Mouse (Mus musculus): ENCODE results near the gene Dnajc14. TPM values are rescaled to one million over a fixed set of nuclear protein-coding genes. Genes with fewer than 3 reads are reported as not detected.

Gene Dnajc14
- polyA plus RNA-seq, 1 experiment from 2014 or later: 48.1 TPM

GRCm38 (mm10) chr10:128823821-128824220, 20.0 kb downstream of the Dnajc14 start:
- 98% methylated on average over 9 of the region's 9 CpGs for WGBS
- no peak for DNase-seq (ENCODE audit: low spot score)
- no peaks in the 10 kb centered on the region for H3K27me3 ChIP-seq (ENCODE audit: insufficient read depth, poor library complexity, severe bottlenecking)
- H3K4me3 ChIP-seq: no peak overlapping the region
- no peak overlapping the region for H3K27ac ChIP-seq
- peaks cover 28% of the 10 kb centered on the region for H3K36me3 ChIP-seq
- no peaks in the 10 kb centered on the region for H3K9me3 ChIP-seq
- peaks cover 16% of the 10 kb centered on the region for H3K4me1 ChIP-seq

DNA sequence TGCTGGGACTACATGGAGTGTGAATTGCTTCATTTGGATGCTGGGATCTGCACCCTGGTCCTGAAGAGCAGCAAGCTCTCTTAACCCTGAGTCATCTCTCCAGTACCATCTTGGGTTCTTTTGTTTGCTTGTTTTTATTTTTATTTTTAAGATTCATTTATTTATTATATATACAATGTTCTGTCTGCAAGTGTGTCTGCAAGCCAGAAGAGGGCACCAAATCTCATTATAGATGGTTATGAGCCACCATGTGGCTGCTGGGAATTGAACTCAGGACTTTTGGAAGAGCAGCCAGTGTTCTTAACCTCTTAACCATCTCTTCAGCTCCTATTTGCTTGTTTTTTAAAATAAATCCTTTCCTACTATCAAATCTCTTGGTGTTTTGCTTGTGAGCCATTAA, 33.5 kb downstream of the Dnajc14 start:
- Histone ChIP-seq H3K36me3 (peaks cover 91% of the 10 kb centered on the region), H3K4me1 (no peaks in the 10 kb centered on the region), H3K9me3 (no peaks in the 10 kb centered on the region), H3K27me3 (ENCODE audit: insufficient read depth, poor library complexity, severe bottlenecking) (no peaks in the 10 kb centered on the region), H3K27ac (no peak overlapping the region), H3K4me3 (no peak overlapping the region)
- no peak for DNase-seq (ENCODE audit: low spot score)

DNA sequence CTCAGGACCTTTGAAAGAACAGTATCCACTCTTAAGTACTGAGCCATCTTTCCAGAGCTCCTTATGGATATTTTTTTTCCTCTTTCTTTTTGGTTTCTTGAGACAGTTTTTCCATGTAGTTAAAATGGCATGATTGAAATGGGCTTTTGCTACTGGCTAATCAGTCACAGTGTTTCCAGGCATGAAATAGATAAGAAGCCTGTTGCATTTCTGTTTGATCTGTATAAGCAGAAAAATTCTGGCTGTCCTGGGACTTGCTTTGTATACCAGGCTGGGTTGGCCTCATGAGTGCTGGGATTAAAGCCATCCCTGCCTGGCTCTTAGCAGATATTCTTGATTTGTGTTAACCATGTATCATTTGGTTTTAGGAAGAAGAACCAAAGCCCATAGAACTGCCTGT, 35.6 kb downstream of the Dnajc14 start:
- H3K27me3 ChIP-seq (ENCODE audit: insufficient read depth, poor library complexity, severe bottlenecking): no peaks in the 10 kb centered on the region
- H3K27ac ChIP-seq: no peak overlapping the region
- no peak overlapping the region for H3K4me3 ChIP-seq
- no peaks in the 10 kb centered on the region for H3K9me3 ChIP-seq
- no peak for DNase-seq (ENCODE audit: low spot score)
- peaks cover 85% of the 10 kb centered on the region for H3K36me3 ChIP-seq
- no peaks in the 10 kb centered on the region for H3K4me1 ChIP-seq

GRCm38 (mm10) chr10:128840612-128841011, 36.8 kb downstream of the Dnajc14 start:
- H3K4me1 ChIP-seq: no peaks in the 10 kb centered on the region
- H3K27ac ChIP-seq: no peak overlapping the region
- H3K27me3 ChIP-seq (ENCODE audit: insufficient read depth, poor library complexity, severe bottlenecking): no peaks in the 10 kb centered on the region
- H3K4me3 ChIP-seq: no peak overlapping the region
- peaks cover 80% of the 10 kb centered on the region for H3K36me3 ChIP-seq
- H3K9me3 ChIP-seq: no peaks in the 10 kb centered on the region
- no peak for DNase-seq (ENCODE audit: low spot score)

DNA sequence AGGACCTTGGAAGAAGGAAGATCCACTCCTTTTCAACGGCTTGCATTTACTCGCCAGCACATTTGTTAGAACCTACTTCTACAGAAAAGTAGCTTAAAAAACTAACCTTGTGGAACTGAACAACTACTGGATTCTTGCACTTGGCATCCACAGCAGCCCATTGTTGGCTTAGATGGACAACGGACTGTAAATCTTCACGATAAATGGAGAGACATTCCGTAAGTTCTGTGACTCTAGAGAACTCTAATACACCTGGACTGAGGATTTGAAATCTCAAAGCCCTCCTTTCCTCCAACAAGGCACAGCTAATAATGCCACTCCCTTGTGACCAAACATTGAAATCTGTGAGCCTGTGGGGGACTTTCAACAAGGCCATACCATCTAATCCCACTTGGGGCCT, 39.4 kb downstream of the Dnajc14 start:
- Histone ChIP-seq H3K27me3 (ENCODE audit: insufficient read depth, poor library complexity, severe bottlenecking) (no peaks in the 10 kb centered on the region), H3K27ac (no peak overlapping the region), H3K9me3 (no peaks in the 10 kb centered on the region), H3K36me3 (peaks cover 78% of the 10 kb centered on the region), H3K4me1 (no peaks in the 10 kb centered on the region), H3K4me3 (no peak overlapping the region)
- no peak for DNase-seq (ENCODE audit: low spot score)
- 94% methylated on average over 5 of the region's 5 CpGs for WGBS

GRCm38 (mm10) chr10:128845516-128845915, 41.7 kb downstream of the Dnajc14 start:
- WGBS: 78% methylated on average over 2 of the region's 2 CpGs
- DNase-seq (ENCODE audit: low spot score): no peak
- Histone ChIP-seq H3K4me3 (no peak overlapping the region), H3K27ac (no peak overlapping the region), H3K4me1 (no peaks in the 10 kb centered on the region), H3K27me3 (ENCODE audit: insufficient read depth, poor library complexity, severe bottlenecking) (no peaks in the 10 kb centered on the region), H3K36me3 (peaks cover 80% of the 10 kb centered on the region), H3K9me3 (no peaks in the 10 kb centered on the region)

GRCm38 (mm10) chr10:128846664-128847063, 42.8 kb downstream of the Dnajc14 start:
- no peaks in the 10 kb centered on the region for H3K9me3 ChIP-seq
- no peak overlapping the region for H3K4me3 ChIP-seq
- peaks cover 78% of the 10 kb centered on the region for H3K36me3 ChIP-seq
- H3K27ac ChIP-seq: no peak overlapping the region
- no peaks in the 10 kb centered on the region for H3K27me3 ChIP-seq (ENCODE audit: insufficient read depth, poor library complexity, severe bottlenecking)
- no peaks in the 10 kb centered on the region for H3K4me1 ChIP-seq
- no peak for DNase-seq (ENCODE audit: low spot score)
- WGBS: 97% methylated on average over 4 of the region's 4 CpGs

GRCm38 (mm10) chr10:128848426-128848825, 44.6 kb downstream of the Dnajc14 start:
- no peaks in the 10 kb centered on the region for H3K27me3 ChIP-seq (ENCODE audit: insufficient read depth, poor library complexity, severe bottlenecking)
- H3K4me1 ChIP-seq: no peaks in the 10 kb centered on the region
- DNase-seq (ENCODE audit: low spot score): no peak
- no peaks in the 10 kb centered on the region for H3K9me3 ChIP-seq
- 81% methylated on average over 2 of the region's 2 CpGs for WGBS
- H3K4me3 ChIP-seq: no peak overlapping the region
- peaks cover 77% of the 10 kb centered on the region for H3K36me3 ChIP-seq
- no peak overlapping the region for H3K27ac ChIP-seq

- no peaks in the 10 kb centered on the region for H3K4me1 ChIP-seq
- no peaks in the 10 kb centered on the region for H3K27me3 ChIP-seq (ENCODE audit: insufficient read depth, poor library complexity, severe bottlenecking)
- H3K36me3 ChIP-seq: peaks cover 73% of the 10 kb centered on the region
- 79% methylated on average over 3 of the region's 3 CpGs for WGBS
- no peaks in the 10 kb centered on the region for H3K9me3 ChIP-seq
- H3K4me3 ChIP-seq: no peak overlapping the region
- no peak for DNase-seq (ENCODE audit: low spot score)
- H3K27ac ChIP-seq: no peak overlapping the region
These were observed 46.5 kb downstream of the Dnajc14 start for GRCm38 (mm10) chr10:128850339-128850738.

DNA sequence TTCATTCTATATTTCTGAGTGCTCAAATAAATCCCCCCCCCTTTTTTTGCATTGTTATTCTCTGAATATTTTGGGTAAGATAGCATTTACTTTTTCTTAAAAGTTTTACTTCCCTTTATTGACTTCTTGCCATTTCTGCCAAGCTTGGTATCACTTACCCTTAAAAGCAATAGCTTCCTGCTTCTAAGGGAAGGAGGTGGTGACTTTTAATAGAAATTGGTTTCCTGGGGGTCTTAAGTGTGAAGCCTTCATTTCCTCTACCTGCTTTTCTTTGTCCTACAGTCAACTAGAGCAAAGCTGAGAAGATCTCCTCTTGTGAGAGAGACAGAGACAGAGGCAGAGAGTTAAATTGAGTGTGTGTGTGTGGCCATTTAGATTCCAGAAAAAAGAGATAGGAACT, 57.3 kb downstream of the Dnajc14 start:
- Histone ChIP-seq H3K4me3 (no peak overlapping the region), H3K27ac (no peak overlapping the region), H3K9me3 (no peaks in the 10 kb centered on the region), H3K36me3 (peaks cover 39% of the 10 kb centered on the region), H3K27me3 (ENCODE audit: insufficient read depth, poor library complexity, severe bottlenecking) (no peaks in the 10 kb centered on the region), H3K4me1 (no peaks in the 10 kb centered on the region)
- DNase-seq (ENCODE audit: low spot score): no peak

- peaks cover 40% of the 10 kb centered on the region for H3K36me3 ChIP-seq
- 85% methylated on average over 3 of the region's 3 CpGs for WGBS
- H3K9me3 ChIP-seq: no peaks in the 10 kb centered on the region
- no peak overlapping the region for H3K4me3 ChIP-seq
- no peak overlapping the region for H3K27ac ChIP-seq
- no peaks in the 10 kb centered on the region for H3K27me3 ChIP-seq (ENCODE audit: insufficient read depth, poor library complexity, severe bottlenecking)
- H3K4me1 ChIP-seq: no peaks in the 10 kb centered on the region
- no peak for DNase-seq (ENCODE audit: low spot score)
These were observed 62.2 kb downstream of the Dnajc14 start for GRCm38 (mm10) chr10:128866042-128866441.

DNA sequence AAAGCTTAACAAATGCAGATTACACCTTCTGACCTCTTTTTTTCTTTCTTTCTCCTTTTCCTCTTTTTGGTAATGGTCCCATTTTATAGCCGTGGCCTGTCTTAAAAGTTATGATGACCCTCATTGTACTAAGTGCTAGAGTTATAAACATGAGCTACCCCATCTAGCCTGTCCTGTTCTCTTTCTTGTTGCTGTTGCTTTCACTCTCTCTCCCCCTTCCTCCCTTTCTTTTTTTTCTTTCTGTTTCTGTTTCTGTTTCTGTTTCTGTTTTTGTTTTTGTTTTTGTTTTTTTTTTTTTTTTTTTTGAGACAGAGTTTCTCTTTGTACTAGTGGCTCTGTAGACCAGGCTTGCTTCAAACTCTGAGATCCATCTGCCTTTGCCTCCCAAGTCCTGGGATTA, 62.7 kb downstream of the Dnajc14 start:
- H3K27ac ChIP-seq: no peak overlapping the region
- no peak overlapping the region for H3K4me3 ChIP-seq
- H3K27me3 ChIP-seq (ENCODE audit: insufficient read depth, poor library complexity, severe bottlenecking): no peaks in the 10 kb centered on the region
- no peaks in the 10 kb centered on the region for H3K4me1 ChIP-seq
- DNase-seq (ENCODE audit: low spot score): no peak
- 97% methylated on average over 1 of the region's 1 CpGs for whole genome bisulfite sequencing
- H3K36me3 ChIP-seq: peaks cover 42% of the 10 kb centered on the region
- no peaks in the 10 kb centered on the region for H3K9me3 ChIP-seq
